Mouse (Mus musculus) neural tube, embryonic 12.5 days (tissue): ENCODE measurements around the gene Mark3. TPM values are rescaled to one million over a fixed set of nuclear protein-coding genes. Genes with fewer than 3 reads are reported as not detected.
A peak's percentile ranks its signal among the peaks of the same experiment; 100 is the strongest.
"Not testable (repeated sequence)": the region's sequence is repeated elsewhere in the genome, so short reads cannot be mapped to it uniquely, and the experiment has no call there.

Source experiments
- ATAC-seq: fragments of 200-750 bp; cut with Nextera tagmentation; 2 replicates; pipeline ENCODE4 v1.8.0; 2017; ENCODE audit warnings: low read depth, mild to moderate bottlenecking, moderate TSS enrichment, moderate library complexity; ENCODE audit not compliant: low FRiP score
- H3K27ac ChIP-seq: fragments of 300-500 bp; sonication (generic); 2 replicates; pipeline ENCODE4 v1.5.1; 2016
- H3K27me3 ChIP-seq: fragments of 300-500 bp; sonication (generic); replicated peaks from 2 replicates; pipeline ENCODE4 v1.6.1; 2016; ENCODE audit warnings: mild to moderate bottlenecking
- H3K36me3 ChIP-seq: fragments of 300-500 bp; sonication (generic); 2 replicates; pipeline ENCODE4 v1.6.1; 2016; ENCODE audit warnings: mild to moderate bottlenecking
- H3K4me1 ChIP-seq: fragments of 300-500 bp; sonication (generic); 2 replicates; pipeline ENCODE4 v1.6.1; 2016
- H3K4me2 ChIP-seq: fragments of 300-500 bp; sonication (generic); replicated peaks from 2 replicates; pipeline ENCODE4 v1.6.1; 2016; ENCODE audit warnings: mild to moderate bottlenecking
- H3K4me3 ChIP-seq: fragments of 300-500 bp; sonication (generic); 2 replicates; pipeline ENCODE4 v1.5.1; 2016
- H3K9ac ChIP-seq: fragments of 300-500 bp; sonication (generic); 2 replicates; pipeline ENCODE4 v1.6.1; 2016; ENCODE audit warnings: mild to moderate bottlenecking
- H3K9me3 ChIP-seq: fragments of 300-500 bp; sonication (generic); 2 replicates; pipeline ENCODE4 v1.6.1; 2016; ENCODE audit warnings: mild to moderate bottlenecking
- WGBS: fragments of 180-500 bp; shearing (Covaris S2); methylation state at CpG from one replicate; pipeline ENCODE4 v1.1.7; 2016; 5-methylcytosine and 5-hydroxymethylcytosine counted together
- polyA plus RNA-seq: library from polyadenylated mRNA; unstranded; fragments of >200 nt; fragmentation: Nextera tagmentation; extraction: Ambion mirVana; gene quantifications from 2 replicates; pipeline ENCODE4 v1.2.1, GENCODE M21; 2016

Mark3 gene
- polyA plus RNA-seq, 1 experiment from 2014 or later = 88.3 TPM

DNA sequence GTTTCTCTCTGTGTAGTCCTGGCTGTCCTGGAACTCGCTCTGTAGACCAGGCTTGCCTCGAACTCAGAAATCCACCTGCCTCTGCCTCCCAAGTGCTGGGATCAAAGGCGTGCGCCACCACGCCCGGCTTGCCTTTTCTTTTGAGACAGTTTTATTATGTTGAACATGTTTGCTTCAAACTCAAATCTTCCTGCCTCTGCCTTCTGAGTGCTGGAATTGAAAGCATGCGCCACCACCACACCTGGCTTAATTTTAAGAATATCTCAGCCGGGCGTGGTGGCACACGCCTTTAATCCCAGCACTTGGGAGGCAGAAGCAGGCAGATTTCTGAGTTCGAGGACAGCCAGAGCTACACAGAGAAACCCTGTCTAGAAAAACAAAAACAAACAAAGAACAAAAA, 87.2 kb downstream of the Mark3 start:
- not testable (repeated sequence) for H3K9ac ChIP-seq, H3K27ac ChIP-seq, H3K27me3 ChIP-seq, H3K4me2 ChIP-seq, H3K4me1 ChIP-seq, H3K4me3 ChIP-seq, ATAC-seq, H3K9me3 ChIP-seq
- 96% methylated on average over 11 of the region's 11 CpGs for WGBS
- H3K36me3 ChIP-seq = peaks cover 48% of the 10 kb centered on the region

DNA sequence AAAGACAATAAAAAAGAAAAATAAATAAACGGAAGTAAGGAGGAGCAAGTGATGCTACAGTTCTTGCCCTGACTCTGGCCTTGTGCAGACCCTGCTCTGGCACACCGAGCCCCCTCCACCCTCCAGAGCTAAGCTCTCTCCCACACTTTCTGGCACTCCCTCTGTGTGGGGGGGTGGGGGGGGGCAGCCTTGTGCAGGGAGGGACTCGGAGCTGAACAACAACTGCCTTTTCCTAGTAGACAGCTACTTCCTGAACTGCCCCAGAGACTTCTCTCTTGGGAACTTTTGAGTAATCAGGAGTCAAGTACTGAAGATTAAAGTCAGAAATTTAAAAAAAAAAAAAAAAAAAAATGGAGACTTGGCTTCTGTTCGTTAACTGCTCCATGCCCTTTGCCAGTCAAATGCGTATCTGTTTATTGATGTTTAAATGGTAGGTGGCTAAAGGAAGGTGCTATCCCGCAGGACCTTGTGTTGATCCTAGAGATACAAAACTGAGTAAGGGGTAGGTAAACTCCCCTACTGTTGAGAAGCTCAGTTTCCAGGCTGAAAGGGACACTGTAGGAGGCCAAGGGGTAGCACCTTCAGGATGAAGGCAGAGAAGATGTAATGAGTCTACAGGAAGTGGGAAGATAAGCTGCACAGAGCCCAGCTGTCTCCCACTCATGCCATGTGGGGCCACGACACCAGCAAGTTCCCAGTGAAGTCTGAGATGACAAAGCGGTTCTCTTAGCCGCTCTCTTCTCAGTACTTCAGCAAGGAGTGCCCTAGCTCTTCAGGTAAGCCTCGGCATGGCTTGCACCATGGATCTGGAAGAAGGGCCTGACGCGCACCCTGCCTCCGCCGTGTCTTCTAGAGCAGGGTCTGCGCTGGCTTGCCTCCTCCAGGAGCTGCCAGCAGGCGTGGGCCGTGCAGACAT, 89.2 kb downstream of the Mark3 start:
- Histone ChIP-seq H3K4me1 (peaks cover 6% of the 10 kb centered on the region), H3K4me3 (no peak overlapping the region), H3K27ac (no peak overlapping the region), H3K9ac (no peak overlapping the region), H3K36me3 (peaks cover 39% of the 10 kb centered on the region), H3K27me3 (no peaks in the 10 kb centered on the region), H3K9me3 (no peaks in the 10 kb centered on the region), H3K4me2 (no peak overlapping the region)
- 81% methylated on average over 17 of the region's 17 CpGs for WGBS
- no peak for ATAC-seq

- H3K9me3 ChIP-seq = no peaks in the 10 kb centered on the region
- H3K4me3 ChIP-seq = no peak overlapping the region
- H3K4me1 ChIP-seq = peaks cover 13% of the 10 kb centered on the region
- WGBS = 53% methylated on average over 6 of the region's 6 CpGs
- H3K9ac ChIP-seq = no peak overlapping the region
- ATAC-seq = no peak
- peaks cover 40% of the 10 kb centered on the region for H3K36me3 ChIP-seq
- no peak overlapping the region for H3K27ac ChIP-seq
- no peaks in the 10 kb centered on the region for H3K27me3 ChIP-seq
- no peak overlapping the region for H3K4me2 ChIP-seq
Observed at GRCm38 (mm10) chr12:111664144-111664634, 89.9 kb downstream of the Mark3 start.

DNA sequence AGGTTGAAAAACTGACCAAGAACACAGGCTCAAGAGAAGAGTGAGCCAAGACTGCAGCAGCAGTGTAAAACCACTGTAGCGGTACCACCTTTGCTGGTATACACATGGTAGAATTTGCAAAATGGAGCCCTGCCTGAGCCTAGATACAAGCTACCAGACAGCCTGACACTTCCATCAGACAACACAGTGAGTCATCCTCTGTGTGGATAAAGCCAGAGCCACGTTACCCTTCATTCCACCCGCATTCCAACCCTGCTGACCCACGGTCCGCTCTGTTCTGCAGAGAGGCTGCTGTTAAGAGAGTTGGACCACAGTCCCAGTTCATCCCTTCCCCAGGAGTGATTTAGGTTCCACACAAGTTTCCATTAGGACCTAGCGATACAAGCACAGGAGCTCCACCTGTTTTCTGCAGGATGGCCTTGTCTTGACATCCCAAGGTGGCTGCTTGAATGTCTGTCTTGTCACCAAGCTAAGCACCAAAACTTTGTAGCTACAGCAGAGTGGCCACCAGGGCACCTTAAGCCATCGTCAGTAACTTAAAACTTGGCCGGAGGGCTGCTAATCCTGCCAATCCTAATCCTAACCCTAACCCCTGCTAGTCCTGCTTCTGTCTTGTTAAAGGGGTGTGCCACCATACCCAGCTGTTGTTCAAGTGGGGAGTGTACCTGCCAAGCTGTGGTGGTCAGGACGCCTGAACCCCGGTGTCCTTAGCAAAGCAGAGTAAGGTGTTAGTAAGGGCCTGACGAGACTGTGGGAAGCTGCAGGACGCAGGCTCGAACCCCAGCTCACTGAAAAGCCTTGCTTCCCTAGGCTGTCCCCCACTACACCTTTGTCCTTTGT, 90.9 kb downstream of the Mark3 start:
- Histone ChIP-seq H3K9me3 (no peaks in the 10 kb centered on the region), H3K36me3 (peaks cover 41% of the 10 kb centered on the region), H3K4me1 (peaks cover 24% of the 10 kb centered on the region), H3K4me3 (no peak overlapping the region), H3K27me3 (no peaks in the 10 kb centered on the region), H3K9ac (0 out of 2 replicates have a peak overlapping the region, but pooled peaks have one; percentile 17), H3K27ac (no peak overlapping the region), H3K4me2 (no peak overlapping the region)
- ATAC-seq = no peak
- WGBS = 88% methylated on average over 13 of the region's 13 CpGs

DNA sequence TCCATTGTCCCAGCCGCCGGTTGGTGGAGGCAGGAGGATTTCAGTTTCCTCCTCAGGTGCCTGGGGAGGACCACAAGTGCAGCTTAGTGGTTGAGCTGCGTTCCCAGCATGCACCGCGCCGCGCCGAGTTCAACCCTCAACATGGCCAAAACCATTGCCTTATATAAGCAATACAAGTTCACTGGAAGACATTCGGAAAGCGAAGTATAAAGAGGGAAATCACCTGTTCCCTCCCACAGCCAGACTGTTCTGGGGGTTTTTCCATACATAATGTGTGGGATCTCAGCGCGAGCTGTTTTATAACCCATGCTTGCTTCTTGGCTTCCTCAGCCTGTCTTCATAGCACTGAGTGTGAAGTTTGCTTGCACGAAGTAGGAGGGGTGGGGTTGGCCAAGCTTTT, 92.1 kb downstream of the Mark3 start:
- Histone ChIP-seq H3K27me3 (no peaks in the 10 kb centered on the region), H3K9me3 (no peaks in the 10 kb centered on the region), H3K27ac (no peak overlapping the region), H3K4me3 (no peak overlapping the region), H3K9ac (no peak overlapping the region), H3K36me3 (peaks cover 44% of the 10 kb centered on the region), H3K4me1 (peaks cover 32% of the 10 kb centered on the region), H3K4me2 (no peak overlapping the region)
- no peak for ATAC-seq
- 78% methylated on average over 13 of the region's 13 CpGs for WGBS

DNA sequence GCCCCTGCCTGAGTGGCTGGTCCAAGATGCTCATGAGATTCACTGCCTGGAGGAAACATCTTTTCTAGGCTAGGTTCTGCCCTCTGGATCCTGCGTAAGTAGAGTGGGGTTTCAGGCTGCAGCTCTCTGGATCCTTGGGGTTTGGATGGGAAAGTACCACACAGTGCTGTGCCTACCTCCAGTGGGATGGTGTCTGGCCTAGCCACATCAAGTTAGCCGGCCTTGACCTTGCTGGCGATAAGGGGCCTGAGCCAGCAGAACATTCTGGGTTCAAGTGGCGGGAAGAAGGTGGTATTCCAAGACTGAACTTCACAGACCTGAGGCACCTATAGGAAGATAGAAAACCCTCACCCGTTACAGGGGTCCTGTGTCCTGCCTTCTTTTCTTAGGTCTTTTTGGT, 93.1 kb downstream of the Mark3 start:
- ATAC-seq = no peak
- Histone ChIP-seq H3K9ac (no peak overlapping the region; the same call in 1 of the 2 replicates), H3K36me3 (peaks cover 37% of the 10 kb centered on the region), H3K4me2 (no peak overlapping the region), H3K9me3 (no peaks in the 10 kb centered on the region), H3K27me3 (no peaks in the 10 kb centered on the region), H3K4me1 (peaks cover 35% of the 10 kb centered on the region), H3K4me3 (no peak overlapping the region), H3K27ac (no peak overlapping the region)
- 91% methylated on average over 5 of the region's 5 CpGs for WGBS

GRCm38 (mm10) chr12:111668457-111668912, 94.2 kb downstream of the Mark3 start:
- ATAC-seq = peak; percentile 34; the same call in 1 of the 2 replicates
- H3K4me3 ChIP-seq = peak overlapping the region; percentile 89
- peak overlapping the region; percentile 95 for H3K4me2 ChIP-seq
- H3K9ac ChIP-seq = peak overlapping the region; percentile 95
- H3K4me1 ChIP-seq = peaks cover 42% of the 10 kb centered on the region
- no peaks in the 10 kb centered on the region for H3K27me3 ChIP-seq
- H3K27ac ChIP-seq = peak overlapping the region; percentile 77
- peaks cover 37% of the 10 kb centered on the region for H3K36me3 ChIP-seq
- no peaks in the 10 kb centered on the region for H3K9me3 ChIP-seq
- whole genome bisulfite sequencing = under 1% methylated on average over 8 of the region's 8 CpGs

- Histone ChIP-seq H3K27me3 (peaks cover 5% of the 10 kb centered on the region; the same call in 1 of the 2 replicates), H3K9me3 (no peaks in the 10 kb centered on the region), H3K4me1 (peaks cover 37% of the 10 kb centered on the region), H3K4me2 (peak overlapping the region; percentile 95), H3K4me3 (peak overlapping the region; percentile 89), H3K36me3 (peaks cover 30% of the 10 kb centered on the region), H3K27ac (peak overlapping the region; percentile 77), H3K9ac (peak overlapping the region; percentile 95)
- WGBS = 52% methylated on average over 23 of the region's 23 CpGs
- ATAC-seq = no peak
Observed at GRCm38 (mm10) chr12:111669000-111669788, 94.9 kb downstream of the Mark3 start.

DNA sequence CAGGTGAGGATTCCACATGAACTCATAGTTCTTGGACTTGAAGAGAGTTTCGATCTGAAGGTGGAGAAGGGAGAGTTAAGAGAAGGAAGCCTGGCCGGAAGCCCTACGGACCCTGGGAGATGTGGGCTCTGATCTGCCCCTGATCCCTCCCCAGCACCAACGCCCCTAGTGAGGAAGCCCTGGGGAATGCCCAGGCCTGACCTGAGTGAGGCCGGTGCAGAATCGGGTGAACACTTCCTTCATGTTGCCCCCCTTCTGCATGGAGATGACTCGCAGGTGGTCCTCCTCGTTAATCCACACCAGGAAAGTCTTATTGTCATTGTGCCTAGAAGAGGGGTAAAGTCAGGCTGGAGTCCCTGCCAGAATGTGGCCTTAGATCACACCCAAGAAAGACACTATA, 95.6 kb downstream of the Mark3 start:
- H3K9ac ChIP-seq = peak overlapping the region; percentile 95
- peaks cover 5% of the 10 kb centered on the region; the same call in 1 of the 2 replicates for H3K27me3 ChIP-seq
- peak overlapping the region; percentile 95 for H3K4me2 ChIP-seq
- peaks cover 36% of the 10 kb centered on the region for H3K4me1 ChIP-seq
- 0 out of 2 replicates have a peak overlapping the region, but pooled peaks have one; percentile 84 for H3K27ac ChIP-seq
- WGBS = 39% methylated on average over 8 of the region's 8 CpGs
- H3K4me3 ChIP-seq = peak overlapping the region; percentile 89
- no peaks in the 10 kb centered on the region for H3K9me3 ChIP-seq
- no peak for ATAC-seq
- H3K36me3 ChIP-seq = peaks cover 25% of the 10 kb centered on the region

- H3K27me3 ChIP-seq = peaks cover 5% of the 10 kb centered on the region; the same call in 1 of the 2 replicates
- WGBS = 2% methylated on average over 28 of the region's 29 CpGs
- peak overlapping the region; percentile 95 for H3K9ac ChIP-seq
- peaks cover 23% of the 10 kb centered on the region for H3K36me3 ChIP-seq
- H3K9me3 ChIP-seq = no peaks in the 10 kb centered on the region
- peaks cover 36% of the 10 kb centered on the region for H3K4me1 ChIP-seq
- H3K4me3 ChIP-seq = peak overlapping the region; percentile 89
- H3K27ac ChIP-seq = peak overlapping the region; percentile 84; the same call in 1 of the 2 replicates
- ATAC-seq = no peak
- peak overlapping the region; percentile 95 for H3K4me2 ChIP-seq
Observed at GRCm38 (mm10) chr12:111670371-111670971, 96.1 kb downstream of the Mark3 start.

DNA sequence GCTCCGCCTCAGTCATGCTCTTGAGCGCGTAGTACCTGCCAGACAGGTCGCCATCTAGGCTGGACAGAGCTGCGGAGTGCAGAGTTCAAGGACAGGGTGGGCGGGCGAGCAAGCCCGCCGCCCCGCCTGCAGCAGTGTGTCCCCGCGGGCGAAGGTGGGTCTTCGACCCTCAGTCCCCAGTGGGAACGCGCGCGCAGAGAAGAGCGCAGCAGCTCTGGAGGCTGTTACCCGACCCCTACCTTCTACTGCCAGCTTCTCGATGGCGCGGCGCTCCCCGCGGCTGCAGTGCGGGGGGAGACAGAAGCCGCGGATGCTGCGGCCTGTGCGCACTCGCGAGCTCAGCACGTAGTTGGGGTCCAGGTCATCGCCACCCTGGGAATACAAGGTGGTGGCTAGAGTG, 96.7 kb downstream of the Mark3 start:
- Histone ChIP-seq H3K4me2 (peak overlapping the region; percentile 95), H3K9me3 (no peaks in the 10 kb centered on the region), H3K27me3 (peaks cover 5% of the 10 kb centered on the region; the same call in 1 of the 2 replicates), H3K4me1 (peaks cover 36% of the 10 kb centered on the region), H3K9ac (peak overlapping the region; percentile 95), H3K36me3 (peaks cover 23% of the 10 kb centered on the region), H3K27ac (peak overlapping the region; percentile 84; the same call in 1 of the 2 replicates), H3K4me3 (peak overlapping the region; percentile 89)
- 1% methylated on average over 35 of the region's 35 CpGs for WGBS
- peak; percentile 0; the same call in 1 of the 2 replicates for ATAC-seq
